Mouse (Mus musculus) liver, postnatal 0 days (tissue): Measurements from ENCODE around the gene Pdzd2. TPM values are rescaled to one million over a fixed set of nuclear protein-coding genes. Genes with fewer than 3 reads are reported as not detected.
A peak's percentile ranks its signal among the peaks of the same experiment; 100 is the strongest.

Experiments
- ATAC-seq: fragments of 200-750 bp; cut with Nextera tagmentation; 2 replicates; pipeline ENCODE4 v1.8.0; 2017; ENCODE audit warnings: mild to moderate bottlenecking, moderate library complexity
- DNase-seq: peaks from one replicate; pipeline ENCODE4 v3.0.0-alpha.2; 2016
- H3K27ac ChIP-seq: fragments of 300-500 bp; sonication (generic); 2 replicates; pipeline ENCODE4 v1.5.1; 2014; ENCODE audit warnings: antibody characterized with exemption, moderate library complexity, mild to moderate bottlenecking, low read depth
- H3K27me3 ChIP-seq: fragments of 300-500 bp; sonication (generic); 2 replicates; pipeline ENCODE4 v1.6.1; 2014; ENCODE audit warnings: low read length, control low read depth, mixed read lengths; ENCODE audit not compliant: insufficient read depth
- H3K36me3 ChIP-seq: fragments of 300-500 bp; sonication (generic); replicated peaks from 2 replicates; pipeline ENCODE4 v1.6.1; 2014; ENCODE audit warnings: mild to moderate bottlenecking, control low read depth, low read length, moderate library complexity, mixed read lengths; ENCODE audit not compliant: insufficient read depth
- H3K4me1 ChIP-seq: fragments of 300-500 bp; sonication (generic); 2 replicates; pipeline ENCODE4 v1.6.1; 2014; ENCODE audit warnings: antibody characterized with exemption, mild to moderate bottlenecking, control low read depth; ENCODE audit not compliant: insufficient read depth
- H3K4me2 ChIP-seq: fragments of 300-500 bp; sonication (generic); 2 replicates; pipeline ENCODE4 v1.6.1; 2014; ENCODE audit warnings: low read depth, mild to moderate bottlenecking, low read length, moderate library complexity, mixed read lengths
- H3K4me3 ChIP-seq: fragments of 300-500 bp; sonication (generic); 2 replicates; pipeline ENCODE4 v1.5.1; 2014; ENCODE audit warnings: low read depth, low read length
- H3K9ac ChIP-seq: fragments of 300-500 bp; sonication (generic); replicated peaks from 2 replicates; pipeline ENCODE4 v1.6.1; 2014; ENCODE audit warnings: mild to moderate bottlenecking, moderate library complexity
- H3K9me3 ChIP-seq: fragments of 300-500 bp; sonication (generic); 2 replicates; pipeline ENCODE4 v1.6.1; 2016; ENCODE audit warnings: mild to moderate bottlenecking, control low read depth, low read length, mixed read lengths
- CTCF ChIP-seq: sonication (generic); IDR thresholded peaks from 2 replicates; pipeline ENCODE4 v1.5.1; 2016; ENCODE audit warnings: antibody characterized with exemption, low read depth
- EP300 ChIP-seq: IDR thresholded peaks from 2 replicates; pipeline ENCODE4 v1.6.1; 2016; ENCODE audit warnings: antibody characterized with exemption, low read depth, mild to moderate bottlenecking
- WGBS: fragments of 180-500 bp; shearing (Covaris S2); extraction: QIAGEN DNeasy Blood & Tissue Kit; methylation state at CpG from one replicate; pipeline ENCODE4 v1.1.7; 2014; ENCODE audit not compliant: insufficient replicate concordance; 5-methylcytosine and 5-hydroxymethylcytosine counted together
- polyA plus RNA-seq: library from polyadenylated mRNA; unstranded; fragments of >200 nt; fragmentation: Nextera tagmentation; extraction: Ambion mirVana; gene quantifications from 2 replicates; pipeline ENCODE4 v1.2.1, GENCODE M21; 2015

Gene Pdzd2
- polyA plus RNA-seq, 1 experiment from 2014 or later: 1.3 TPM

GRCm38 (mm10) chr15:12388726-12389489, 350.8 kb downstream of the Pdzd2 start:
- Histone ChIP-seq H3K4me3 (no peak overlapping the region), H3K4me2 (no peak overlapping the region), H3K4me1 (no peaks in the 10 kb centered on the region), H3K9me3 (no peaks in the 10 kb centered on the region), H3K36me3 (no peaks in the 10 kb centered on the region), H3K27me3 (no peaks in the 10 kb centered on the region), H3K9ac (no peak overlapping the region), H3K27ac (no peak overlapping the region)
- ATAC-seq (no peak), DNase-seq (no peak)
- TF ChIP-seq CTCF: no peak
- TF ChIP-seq EP300: no peak
- WGBS: 86% methylated on average over 15 of the region's 15 CpGs

- Histone ChIP-seq H3K27me3 (no peaks in the 10 kb centered on the region), H3K9ac (no peak overlapping the region), H3K4me3 (no peak overlapping the region), H3K9me3 (no peaks in the 10 kb centered on the region), H3K27ac (no peak overlapping the region), H3K36me3 (no peaks in the 10 kb centered on the region), H3K4me2 (no peak overlapping the region), H3K4me1 (no peaks in the 10 kb centered on the region)
- ATAC-seq: no peak
- no peak for TF ChIP-seq CTCF
- no peak for DNase-seq
- WGBS: 79% methylated on average over 13 of the region's 13 CpGs
Observed at GRCm38 (mm10) chr15:12384679-12385078, 355.0 kb downstream of the Pdzd2 start.

DNA sequence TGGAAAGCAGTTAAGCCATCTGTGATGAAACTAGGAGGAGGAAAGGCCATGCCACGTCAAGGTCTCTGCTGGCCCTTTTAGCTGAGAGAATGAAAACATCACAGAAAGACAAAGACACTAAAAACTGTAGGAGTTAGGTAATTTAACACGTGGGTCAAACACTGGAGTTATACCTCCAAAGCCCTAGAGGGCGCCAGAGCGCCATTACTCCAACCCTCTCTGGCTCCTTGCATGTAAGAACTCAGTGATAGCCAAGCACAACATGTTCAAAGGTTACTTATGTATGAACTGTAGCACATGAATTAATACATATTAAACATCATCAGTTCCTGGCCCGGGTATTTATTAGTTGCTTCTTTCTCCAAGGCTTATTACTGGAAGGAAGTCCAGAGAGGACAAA, 359.2 kb downstream of the Pdzd2 start:
- H3K4me1 ChIP-seq: peaks cover 9% of the 10 kb centered on the region
- ATAC-seq (peak; percentile 40; the same call in 1 of the 2 replicates), DNase-seq (peak; percentile 80)
- no peak overlapping the region for H3K4me2 ChIP-seq
- H3K27ac ChIP-seq: no peak overlapping the region
- no peak overlapping the region for H3K9ac ChIP-seq
- no peaks in the 10 kb centered on the region for H3K9me3 ChIP-seq
- 46% methylated on average over 5 of the region's 5 CpGs for WGBS
- TF ChIP-seq CTCF (peak; percentile 75), EP300 (no peak)
- no peaks in the 10 kb centered on the region for H3K36me3 ChIP-seq
- H3K27me3 ChIP-seq: no peaks in the 10 kb centered on the region
- H3K4me3 ChIP-seq: no peak overlapping the region

DNA sequence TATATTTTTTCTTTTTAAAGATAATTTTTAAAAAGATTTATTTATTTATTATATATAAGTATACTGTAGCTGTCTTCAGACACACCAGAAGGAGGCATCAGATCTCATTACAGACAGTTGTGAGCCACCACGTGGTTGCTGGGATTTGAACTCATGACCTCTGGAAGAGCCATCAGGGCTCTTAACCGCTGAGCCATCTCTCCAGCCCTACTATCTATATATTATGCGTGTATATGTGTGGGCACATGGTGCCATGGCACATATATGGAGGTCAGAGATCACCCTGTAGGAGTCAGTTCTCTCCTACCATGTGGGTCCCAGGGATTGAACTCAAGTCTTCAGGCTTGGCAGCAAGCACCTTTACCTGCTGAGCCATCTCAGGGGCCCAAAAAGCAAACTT, 359.7 kb downstream of the Pdzd2 start:
- H3K4me2 ChIP-seq: no peak overlapping the region
- WGBS: 86% methylated on average over 3 of the region's 3 CpGs
- peaks cover 14% of the 10 kb centered on the region for H3K4me1 ChIP-seq

DNA sequence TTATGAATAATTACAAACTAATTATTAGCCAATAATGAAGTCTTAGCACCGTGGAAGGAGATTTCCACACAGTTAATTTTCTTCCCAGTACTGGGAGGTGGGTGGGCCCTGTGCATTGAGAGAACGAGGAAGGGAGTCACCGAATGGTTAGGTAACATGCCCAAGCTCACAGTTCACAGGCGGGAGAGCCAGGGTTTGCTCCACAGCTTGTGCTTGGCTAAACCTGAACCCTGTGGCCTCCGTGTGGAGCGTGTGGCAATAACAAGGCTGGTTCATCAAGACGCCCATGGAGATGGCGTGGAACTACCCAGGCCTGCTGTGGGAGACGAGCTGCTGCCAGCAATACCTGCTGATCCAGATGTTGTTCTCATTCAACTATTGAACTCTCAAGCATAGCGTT, 361.9 kb downstream of the Pdzd2 start:
- no peak for TF ChIP-seq EP300
- no peak for TF ChIP-seq CTCF
- no peaks in the 10 kb centered on the region for H3K9me3 ChIP-seq
- no peak overlapping the region for H3K4me3 ChIP-seq
- H3K4me1 ChIP-seq: peaks cover 14% of the 10 kb centered on the region
- no peak for DNase-seq
- H3K36me3 ChIP-seq: no peaks in the 10 kb centered on the region
- H3K9ac ChIP-seq: no peak overlapping the region
- 0 out of 2 replicates have a peak, but pooled peaks have one; percentile 12 for ATAC-seq
- no peak overlapping the region for H3K4me2 ChIP-seq
- no peaks in the 10 kb centered on the region for H3K27me3 ChIP-seq
- H3K27ac ChIP-seq: no peak overlapping the region
- 75% methylated on average over 10 of the region's 10 CpGs for WGBS

More for the DNA sequence above, 359.7 kb downstream of the Pdzd2 start:
- Histone ChIP-seq H3K9me3 (no peaks in the 10 kb centered on the region), H3K27me3 (no peaks in the 10 kb centered on the region), H3K9ac (no peak overlapping the region), H3K36me3 (no peaks in the 10 kb centered on the region), H3K27ac (no peak overlapping the region), H3K4me3 (no peak overlapping the region)
- ATAC-seq (no peak), DNase-seq (no peak)
- TF ChIP-seq CTCF: no peak
- TF ChIP-seq EP300: no peak

DNA sequence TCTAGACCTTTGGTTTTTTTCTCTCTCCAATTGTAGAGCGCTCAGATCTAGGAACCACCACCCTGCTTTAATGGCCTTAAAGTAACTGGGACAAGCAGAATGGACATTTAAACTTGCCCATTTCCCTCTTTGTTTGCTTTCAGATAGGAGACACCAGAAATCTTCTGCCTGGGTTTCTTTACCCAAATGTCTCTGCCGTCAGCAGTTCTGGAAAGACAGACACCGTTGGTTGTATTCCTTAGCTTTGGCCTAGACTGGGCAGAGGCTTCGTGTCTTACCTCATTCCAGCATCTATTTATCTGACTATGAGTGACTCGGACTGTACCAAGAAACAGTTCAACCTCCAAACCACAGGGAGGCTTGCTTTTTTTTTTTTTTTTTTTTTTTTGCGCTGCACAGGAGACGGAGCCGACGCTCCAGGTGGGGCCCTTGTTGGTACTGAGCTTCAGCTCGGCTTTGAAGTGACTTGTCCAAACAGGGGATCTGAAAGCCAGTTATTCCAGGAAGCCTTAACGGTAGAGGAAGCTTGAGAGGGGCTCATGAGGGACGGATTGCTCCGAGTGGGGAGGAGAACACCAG, 363.1 kb downstream of the Pdzd2 start:
- DNase-seq: no peak
- WGBS: 21% methylated on average over 13 of the region's 13 CpGs
- Histone ChIP-seq H3K9me3 (no peaks in the 10 kb centered on the region), H3K4me1 (peaks cover 14% of the 10 kb centered on the region), H3K27me3 (no peaks in the 10 kb centered on the region), H3K9ac (peak overlapping the region; percentile 46; the same call in 1 of the 2 replicates), H3K36me3 (no peaks in the 10 kb centered on the region), H3K27ac (peak overlapping the region; percentile 46), H3K4me2 (peak overlapping the region; percentile 83), H3K4me3 (peak overlapping the region; percentile 46; the same call in 1 of the 2 replicates)
- ATAC-seq: no peak
- no peak for TF ChIP-seq CTCF
- no peak for TF ChIP-seq EP300
